Mouse (Mus musculus) adrenal gland, adult 18-20 months (tissue): ENCODE data around the gene Rgs8. TPM values are rescaled to one million over a fixed set of nuclear protein-coding genes. Genes with fewer than 3 reads are reported as not detected.
A peak's percentile ranks its signal among the peaks of the same experiment; 100 is the strongest.

Experiments
- DNase-seq, 2 experiments: peaks; one replicate each; pipeline ENCODE4 v3.0.0; 2021 to 2022; ENCODE audit warnings: low spot score in 2 of 2
- total RNA-seq, 2 experiments: library from RNA; stranded (reverse); gene quantifications; 1 replicate in 1 of 2; 2 replicates in 1 of 2; pipeline ENCODE4 v1.2.3; 2021

The Rgs8 gene
- total RNA-seq, 2 experiments from 2014 or later = not detected

- no peak for DNase-seq
These were observed 50.7 kb downstream of the Rgs8 start for GRCm38 (mm10) chr1:153703445-153703991.

- no peak for DNase-seq
These were observed 51.3 kb downstream of the Rgs8 start for GRCm38 (mm10) chr1:153704174-153704573.

GRCm38 (mm10) chr1:153704996-153705395 is 52.2 kb downstream of the Rgs8 start:
- DNase-seq = no peak

- DNase-seq = no peak
These were observed 55.8 kb downstream of the Rgs8 start for GRCm38 (mm10) chr1:153708626-153709025.

- no peak for DNase-seq
These were observed 56.6 kb downstream of the Rgs8 start for GRCm38 (mm10) chr1:153709451-153709850.

GRCm38 (mm10) chr1:153711544-153712262 is 58.9 kb downstream of the Rgs8 start:
- no peak for DNase-seq

GRCm38 (mm10) chr1:153712633-153713032 is 59.8 kb downstream of the Rgs8 start:
- DNase-seq = no peak

- DNase-seq = no peak
These were observed 65.2 kb downstream of the Rgs8 start for GRCm38 (mm10) chr1:153717990-153718389.

- DNase-seq = no peak
These were observed 68.1 kb downstream of the Rgs8 start for GRCm38 (mm10) chr1:153720935-153721334.

GRCm38 (mm10) chr1:153721565-153722310 is 68.9 kb downstream of the Rgs8 start:
- no peak for DNase-seq

GRCm38 (mm10) chr1:153723426-153723825 is 70.6 kb downstream of the Rgs8 start:
- DNase-seq = no peak

- DNase-seq = no peak
These were observed 73.8 kb downstream of the Rgs8 start for GRCm38 (mm10) chr1:153726636-153727035.

GRCm38 (mm10) chr1:153729806-153730205 is 77.0 kb downstream of the Rgs8 start:
- no peak for DNase-seq

GRCm38 (mm10) chr1:153730671-153731070 is 77.8 kb downstream of the Rgs8 start:
- no peak for DNase-seq

GRCm38 (mm10) chr1:153733181-153733580 is 80.4 kb downstream of the Rgs8 start:
- DNase-seq = no peak

GRCm38 (mm10) chr1:153734866-153735265 is 82.0 kb downstream of the Rgs8 start:
- DNase-seq = no peak

- DNase-seq = no peak
These were observed 83.3 kb downstream of the Rgs8 start for GRCm38 (mm10) chr1:153736096-153736495.

- DNase-seq = no peak
These were observed 84.6 kb downstream of the Rgs8 start for GRCm38 (mm10) chr1:153737101-153738085.

- no peak for DNase-seq
These were observed 86.7 kb downstream of the Rgs8 start for GRCm38 (mm10) chr1:153739437-153740015.

- peak; percentile 85 to 91 for DNase-seq
These were observed 87.3 kb downstream of the Rgs8 start, which contains the start of gene Rgs16 for GRCm38 (mm10) chr1:153740145-153740544. Gene Rgs16, plus strand, starts transcription at chr1:153740349.
